Mouse (Mus musculus) myocyte (in vitro differentiated cells): ENCODE results near the gene Cd9. TPM values are rescaled to one million over a fixed set of nuclear protein-coding genes. Genes with fewer than 3 reads are reported as not detected.

ENCODE experiments used
- H3K27me3 ChIP-seq: one replicate; pipeline ENCODE4 v1.6.1; 2011; ENCODE audit not compliant: control insufficient read depth, insufficient read depth, insufficient read length
- H3K36me3 ChIP-seq: one replicate; pipeline ENCODE4 v1.6.1; 2011; ENCODE audit not compliant: control insufficient read depth, insufficient read depth
- H3K4me2 ChIP-seq: one replicate; pipeline ENCODE4 v1.6.1; 2011; ENCODE audit warnings: low read depth, control low read depth
- H3K4me3 ChIP-seq: one replicate; pipeline ENCODE4 v1.5.1; 2011; ENCODE audit warnings: mild to moderate bottlenecking, control low read depth, moderate library complexity
- H3K79me2 ChIP-seq: one replicate; pipeline ENCODE4 v1.6.1; 2011; ENCODE audit not compliant: control insufficient read depth, insufficient read depth
- H3ac ChIP-seq: one replicate; pipeline ENCODE4 v1.6.1; 2011; ENCODE audit not compliant: control insufficient read depth, insufficient read length
- CEBPB ChIP-seq: IDR thresholded peaks from 2 replicates; pipeline ENCODE4 v1.6.1; 2011; ENCODE audit warnings: mild to moderate bottlenecking, moderate library complexity; ENCODE audit not compliant: poor library complexity, insufficient read depth, severe bottlenecking
- E2F4 ChIP-seq: IDR thresholded peaks from one replicate; pipeline ENCODE4 v1.6.1; 2011; ENCODE audit warnings: mild to moderate bottlenecking, control low read depth, moderate library complexity; ENCODE audit not compliant: insufficient read depth
- MAX ChIP-seq: IDR thresholded peaks from one replicate; pipeline ENCODE4 v1.6.1; 2011; ENCODE audit warnings: low read depth, mild to moderate bottlenecking, control low read depth
- MYOD1 ChIP-seq, 3 experiments: IDR thresholded peaks; one replicate each; pipeline ENCODE4 v1.6.1; 2011; ENCODE audit warnings: control low read depth in 2 of 3, low read depth in 2 of 3, mild to moderate bottlenecking in 2 of 3, moderate library complexity in 1 of 3; ENCODE audit not compliant: insufficient read length in 2 of 3, control insufficient read depth in 1 of 3
- MYOG ChIP-seq, 3 experiments: IDR thresholded peaks; one replicate each; pipeline ENCODE4 v1.6.1; 2011; ENCODE audit warnings: control low read depth in 2 of 3, low read depth in 2 of 3, mild to moderate bottlenecking in 2 of 3; ENCODE audit not compliant: insufficient read length in 2 of 3, control insufficient read depth in 1 of 3, insufficient read depth in 1 of 3
- POLR2A ChIP-seq: IDR thresholded peaks from one replicate; pipeline ENCODE4 v1.6.1; 2011; ENCODE audit warnings: low read depth, mild to moderate bottlenecking, control low read depth, moderate library complexity; ENCODE audit not compliant: insufficient read length
- POLR2AphosphoS2 ChIP-seq: IDR thresholded peaks from one replicate; pipeline ENCODE4 v1.6.1; 2011; ENCODE audit warnings: low read depth, control low read depth; ENCODE audit not compliant: insufficient read length
- REST ChIP-seq: IDR thresholded peaks from one replicate; pipeline ENCODE4 v1.6.1; 2011; ENCODE audit warnings: mild to moderate bottlenecking, control low read depth, moderate library complexity; ENCODE audit not compliant: insufficient read depth, insufficient read length
- SRF ChIP-seq: IDR thresholded peaks from one replicate; pipeline ENCODE4 v1.6.1; 2011; ENCODE audit warnings: low read depth; ENCODE audit not compliant: control insufficient read depth, insufficient read length
- TCF12 ChIP-seq: IDR thresholded peaks from one replicate; pipeline ENCODE4 v1.6.1; 2011; ENCODE audit warnings: mild to moderate bottlenecking, control low read depth; ENCODE audit not compliant: poor library complexity, insufficient read depth, severe bottlenecking
- TCF3 ChIP-seq: IDR thresholded peaks from one replicate; pipeline ENCODE4 v1.6.1; 2011; ENCODE audit warnings: low read depth, control low read depth; ENCODE audit not compliant: insufficient read length
- USF1 ChIP-seq: IDR thresholded peaks from one replicate; pipeline ENCODE4 v1.6.1; 2011; ENCODE audit warnings: low read depth, mild to moderate bottlenecking, control low read depth, moderate library complexity
- polyA plus RNA-seq: library from polyadenylated mRNA; unstranded; fragments of >200 nt; fragmentation: generic; extraction: Trizol; gene quantifications from one replicate; pipeline ENCODE4 v1.2.1, GENCODE M21; 2012; ENCODE audit warnings: missing spikeins

The Cd9 gene
- polyA plus RNA-seq, 1 experiment = 216 TPM

GRCm38 (mm10) chr6:125526066-125526465 lies 31.5 kb upstream of the Cd9 start:
- no peaks in the 10 kb centered on the region for H3K79me2 ChIP-seq
- no peak for TF ChIP-seq REST
- no peak for TF ChIP-seq POLR2AphosphoS2
- TF ChIP-seq CEBPB = no peak

GRCm38 (mm10) chr6:125524027-125524426 lies 29.4 kb upstream of the Cd9 start:
- Histone ChIP-seq H3ac (no peak overlapping the region), H3K27me3 (no peaks in the 10 kb centered on the region), H3K79me2 (no peaks in the 10 kb centered on the region)

More at GRCm38 (mm10) chr6:125526066-125526465, 31.5 kb upstream of the Cd9 start:
- Histone ChIP-seq H3K36me3 (no peaks in the 10 kb centered on the region), H3K4me3 (no peak overlapping the region), H3ac (no peak overlapping the region), H3K27me3 (no peaks in the 10 kb centered on the region), H3K4me2 (no peak overlapping the region)

GRCm38 (mm10) chr6:125521558-125522193 lies 27.1 kb upstream of the Cd9 start:
- Histone ChIP-seq H3ac (no peak overlapping the region), H3K4me2 (no peak overlapping the region), H3K4me3 (no peak overlapping the region), H3K36me3 (no peaks in the 10 kb centered on the region), H3K27me3 (no peaks in the 10 kb centered on the region), H3K79me2 (no peaks in the 10 kb centered on the region)
- no peak for TF ChIP-seq REST
- no peak for TF ChIP-seq TCF3
- no peak for TF ChIP-seq E2F4
- no peak for TF ChIP-seq MAX
- TF ChIP-seq USF1 = no peak
- no peak for TF ChIP-seq POLR2AphosphoS2
- no peak for TF ChIP-seq TCF12

More at GRCm38 (mm10) chr6:125524027-125524426, 29.4 kb upstream of the Cd9 start:
- TF ChIP-seq CEBPB (no peak), REST (no peak), E2F4 (no peak), POLR2A (no peak), MAX (no peak), POLR2AphosphoS2 (no peak), MYOD1 (IDR thresholded peaks at IDR 0.05; ENCODE audit: control insufficient read depth in 1 of 3, insufficient read length in 2 of 3, low read depth in 2 of 3) (no peak), USF1 (no peak), TCF3 (no peak), SRF (no peak), TCF12 (no peak), MYOG (IDR thresholded peaks at IDR 0.05; ENCODE audit: control insufficient read depth in 1 of 3, insufficient read depth in 1 of 3, insufficient read length in 2 of 3, low read depth in 2 of 3) (no peak)
- Histone ChIP-seq H3K36me3 (no peaks in the 10 kb centered on the region), H3K4me3 (no peak overlapping the region), H3K4me2 (no peak overlapping the region)

GRCm38 (mm10) chr6:125515503-125516315 lies 21.1 kb upstream of the Cd9 start:
- no peak overlapping the region for H3K4me3 ChIP-seq
- no peak overlapping the region for H3K4me2 ChIP-seq
- no peak overlapping the region for H3ac ChIP-seq
- no peak for TF ChIP-seq SRF
- H3K27me3 ChIP-seq = no peaks in the 10 kb centered on the region
- no peaks in the 10 kb centered on the region for H3K36me3 ChIP-seq
- no peaks in the 10 kb centered on the region for H3K79me2 ChIP-seq

- no peaks in the 10 kb centered on the region for H3K27me3 ChIP-seq
- TF ChIP-seq SRF = no peak
- TF ChIP-seq MAX = no peak
Observed at GRCm38 (mm10) chr6:125512950-125513596, 18.5 kb upstream of the Cd9 start.

More at GRCm38 (mm10) chr6:125512950-125513596, 18.5 kb upstream of the Cd9 start:
- H3K36me3 ChIP-seq = no peaks in the 10 kb centered on the region
- no peak overlapping the region for H3K4me2 ChIP-seq
- H3K79me2 ChIP-seq = no peaks in the 10 kb centered on the region
- no peak overlapping the region for H3K4me3 ChIP-seq
- H3ac ChIP-seq = no peak overlapping the region
